Mouse (Mus musculus) right cerebral cortex, postnatal 36 days (tissue): ENCODE data around the gene Ripply1.

ENCODE experiments used
- DNase-seq, 2 experiments: peaks; one replicate each; pipeline ENCODE4 v3.0.0; 2022; ENCODE audit warnings: low spot score in 2 of 2, mixed read lengths in 1 of 2

Gene Ripply1

DNA sequence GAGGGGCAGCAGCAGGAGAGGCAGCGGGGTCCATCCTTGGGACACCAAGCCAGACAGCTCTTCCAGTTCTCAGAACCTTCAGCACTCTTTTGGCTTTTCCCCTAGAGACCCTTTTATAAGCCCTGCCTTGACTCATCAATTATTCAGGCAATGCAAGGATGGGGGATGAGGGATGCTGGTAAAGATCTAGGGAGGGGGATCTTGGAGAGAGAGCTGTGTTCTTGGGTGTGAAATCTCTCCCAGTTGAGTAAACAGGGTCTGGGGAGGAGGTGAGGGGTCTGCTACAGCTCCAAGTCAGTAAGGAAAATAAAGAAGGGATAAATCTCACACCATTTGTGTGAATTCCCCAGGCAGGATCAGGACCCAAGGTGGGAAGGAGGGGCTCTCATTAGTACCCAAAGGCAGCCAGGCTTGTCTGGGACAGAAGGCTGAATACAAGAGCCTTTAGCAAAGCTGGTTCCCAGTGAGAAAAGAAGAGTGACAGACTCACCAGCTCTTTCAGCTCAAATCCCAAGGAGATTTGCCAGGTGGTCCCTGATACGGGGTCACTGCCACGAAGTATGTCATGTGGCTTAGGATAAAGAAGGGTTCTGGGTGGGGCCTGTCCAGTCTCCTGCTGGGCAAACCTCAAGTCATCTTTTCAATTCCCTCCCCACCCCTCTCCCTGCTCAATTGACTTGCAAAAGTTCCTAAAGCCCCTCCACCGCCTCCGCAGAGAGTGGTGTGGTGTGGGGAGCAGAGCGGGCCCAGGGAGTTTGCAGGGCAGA, at the start of gene Ripply1:
TSS of gene Ripply1 (minus strand) at position 76 of the 767 bp plus-strand sequence.
- no peak for DNase-seq

DNA sequence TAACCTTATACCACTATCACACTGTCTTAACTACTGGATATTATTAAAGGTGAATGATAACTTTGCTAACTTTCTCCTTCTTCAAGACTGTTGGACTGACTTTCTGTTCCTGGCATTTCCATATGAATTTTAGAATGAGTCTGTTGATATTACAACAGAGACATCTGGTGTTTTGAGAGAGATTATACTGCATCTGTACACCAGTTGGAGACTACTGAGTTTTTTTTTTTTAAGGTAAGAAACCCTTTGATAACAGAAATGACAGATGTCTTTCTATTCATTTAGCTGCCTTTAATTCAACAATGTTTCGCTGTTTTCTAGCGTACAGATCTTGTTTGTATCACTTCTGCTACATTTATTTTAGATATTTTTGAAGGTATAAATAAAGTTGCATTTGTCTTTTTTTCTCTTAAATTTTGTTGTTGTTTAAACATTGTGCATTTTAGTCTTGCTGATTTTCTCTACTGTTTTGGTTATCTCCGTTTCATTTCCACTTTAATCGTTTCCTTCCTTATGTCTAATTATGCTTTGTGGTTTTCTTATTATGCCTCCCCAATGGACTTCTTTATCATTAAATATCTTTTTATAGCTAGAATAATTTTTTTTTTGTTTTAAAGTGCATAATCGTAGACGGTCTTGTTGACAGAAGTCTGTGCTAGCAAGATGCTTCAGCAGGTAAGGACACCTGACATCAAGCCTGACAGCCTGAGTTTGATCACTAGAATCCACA, 46.4 kb upstream of the Ripply1 start:
- DNase-seq, result no peak

DNA sequence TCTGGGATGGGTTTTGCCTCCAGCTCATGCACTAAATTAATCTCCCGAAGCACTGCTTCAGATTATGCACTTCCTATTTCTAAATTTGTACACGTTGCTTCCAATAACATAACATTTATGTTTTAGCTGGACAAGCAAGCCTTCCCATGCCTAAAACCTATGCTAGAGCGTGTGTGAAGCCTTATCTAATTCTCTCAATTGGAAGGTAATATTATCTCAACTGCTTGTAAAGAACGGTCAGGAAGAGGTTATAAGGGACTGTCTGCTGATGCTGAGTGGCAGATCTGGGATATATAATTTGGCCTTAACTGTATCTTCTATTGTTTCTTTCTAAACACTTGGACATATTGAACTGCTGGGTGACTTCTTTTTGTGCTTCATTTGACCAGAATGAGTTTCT, 44.8 kb upstream of the Ripply1 start:
- no peak for DNase-seq

DNA sequence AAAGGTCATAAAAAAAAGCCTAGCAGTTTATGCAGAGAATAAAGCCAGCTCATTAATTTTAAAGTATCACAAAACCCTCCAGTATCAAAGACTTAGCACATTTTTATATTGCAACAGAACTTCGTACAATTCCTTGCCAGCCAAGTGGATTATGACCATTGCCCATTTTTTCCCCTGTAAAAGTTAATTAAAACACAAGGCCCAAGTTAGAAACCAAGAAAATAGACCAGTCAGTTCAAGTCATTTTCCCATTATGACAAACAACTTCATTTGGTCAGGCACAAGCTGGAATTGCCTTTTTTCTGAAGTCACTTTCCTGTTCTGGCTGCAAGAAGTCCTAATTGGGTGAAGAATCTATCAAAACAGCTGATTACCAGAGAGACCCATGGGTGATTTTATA, 43.2 kb upstream of the Ripply1 start:
- no peak for DNase-seq

DNA sequence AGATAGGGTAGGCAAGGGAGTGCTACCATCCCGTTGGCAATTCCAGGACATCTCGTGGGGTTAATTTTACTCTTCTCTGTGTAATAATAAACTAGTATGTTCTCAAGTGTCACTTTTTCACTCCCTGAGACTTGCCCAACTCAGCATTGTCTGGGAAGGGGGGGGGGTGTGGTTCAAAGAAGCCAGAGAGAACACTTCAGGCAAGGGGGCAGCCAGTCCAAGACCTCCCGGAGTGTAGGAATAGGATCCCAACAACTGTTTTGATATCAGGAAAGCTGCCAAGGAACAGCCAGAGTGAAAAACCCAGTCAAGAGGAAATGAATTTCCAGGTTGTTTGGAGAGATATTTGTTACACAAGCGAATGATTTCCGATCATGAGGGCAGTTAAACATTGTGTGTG, 33.0 kb upstream of the Ripply1 start:
- DNase-seq, result no peak

DNA sequence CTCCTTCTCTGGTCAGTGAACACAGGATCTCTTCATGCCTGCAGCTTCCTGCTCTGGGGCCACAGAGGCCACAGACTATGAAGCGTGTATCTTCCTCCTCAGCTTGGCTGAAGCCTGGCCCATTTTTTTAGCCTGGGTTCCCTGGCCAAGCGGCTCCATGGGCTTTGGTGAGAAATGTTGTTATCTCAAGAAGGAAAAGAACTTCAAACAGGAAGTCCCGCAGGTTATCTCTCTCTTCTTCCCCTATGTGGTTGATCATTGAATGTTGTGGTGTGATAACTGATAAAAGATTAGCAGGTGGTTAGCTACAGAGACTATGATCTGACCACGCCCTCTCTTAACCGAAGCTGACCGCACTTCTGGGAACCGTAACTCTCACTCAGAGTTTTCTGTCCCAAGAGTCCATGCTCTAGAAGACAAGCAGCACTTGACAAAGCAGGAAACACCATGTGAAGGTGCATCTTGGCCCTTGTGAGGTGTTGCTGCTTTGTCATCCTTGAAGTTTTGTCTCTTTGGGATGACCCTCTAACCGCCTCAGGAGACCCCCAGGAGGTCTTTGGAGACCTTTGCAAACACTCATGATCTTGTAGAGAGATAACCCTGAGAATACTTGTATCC, 32.0 kb upstream of the Ripply1 start:
- DNase-seq, result no peak

DNA sequence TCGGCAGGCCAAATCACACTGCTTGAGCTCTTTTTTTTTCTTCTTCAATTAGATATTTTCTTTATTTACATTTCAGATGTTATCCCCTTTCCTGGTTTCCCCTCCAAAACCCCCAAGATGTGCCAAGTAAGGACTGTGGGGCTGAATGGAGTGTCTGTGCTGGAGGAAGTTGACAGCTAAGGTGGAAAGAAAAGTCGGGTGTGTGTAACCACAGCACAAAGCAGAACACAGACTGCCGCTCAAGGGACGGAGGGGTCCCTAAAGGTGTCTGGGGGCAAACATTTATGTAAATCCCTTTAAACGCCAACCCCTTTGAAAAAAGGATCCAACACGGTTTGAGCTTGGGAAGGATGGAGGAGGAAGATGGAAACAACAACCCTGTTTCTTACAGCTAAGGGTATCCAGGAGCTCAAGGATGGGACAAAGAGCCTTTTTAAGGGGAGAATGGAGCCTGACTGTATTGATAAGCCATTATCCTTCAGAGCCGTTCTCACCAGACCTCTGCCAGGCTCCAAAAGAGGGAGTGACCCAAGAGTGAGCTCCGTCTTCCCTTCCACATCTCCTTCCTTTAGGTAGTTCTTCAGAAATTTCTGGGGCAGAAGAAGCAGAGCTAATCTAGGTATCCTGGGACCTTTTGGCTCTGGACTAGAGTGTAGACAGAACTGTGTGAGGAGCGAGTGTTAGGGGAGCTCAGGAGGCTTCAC, 31.3 kb upstream of the Ripply1 start:
- no peak for DNase-seq

DNA sequence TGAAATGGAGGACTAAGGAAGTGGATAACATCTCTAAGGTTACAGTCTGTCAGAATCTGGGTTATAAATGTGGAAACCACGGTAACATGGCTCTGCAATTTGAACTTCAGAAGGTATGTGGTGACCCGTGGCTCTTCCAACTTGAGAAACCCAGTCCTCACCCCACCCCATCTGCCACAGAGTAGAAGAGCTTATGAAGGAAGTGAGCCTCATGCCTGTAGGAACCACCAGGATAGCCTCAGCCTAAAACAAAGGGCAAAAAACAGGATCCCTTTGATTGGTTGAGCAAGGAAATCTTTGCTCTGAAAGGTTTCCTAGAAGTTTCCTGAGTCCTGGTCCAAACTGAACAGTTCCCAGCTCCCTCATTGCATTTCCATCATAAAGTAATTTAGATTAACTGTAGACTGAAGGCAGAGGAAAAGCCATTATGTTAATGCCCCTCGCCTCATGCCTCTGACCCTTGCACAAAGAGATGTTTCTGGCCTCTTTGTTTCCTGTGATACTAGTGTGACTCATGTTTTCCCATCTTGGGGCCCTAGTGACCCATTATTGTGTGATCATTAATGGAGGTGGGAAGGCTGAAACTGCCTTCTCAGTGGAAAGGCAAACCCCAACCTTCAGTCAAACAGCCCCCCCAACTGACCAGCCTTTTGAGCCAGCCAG, 30.6 kb upstream of the Ripply1 start:
- no peak for DNase-seq

DNA sequence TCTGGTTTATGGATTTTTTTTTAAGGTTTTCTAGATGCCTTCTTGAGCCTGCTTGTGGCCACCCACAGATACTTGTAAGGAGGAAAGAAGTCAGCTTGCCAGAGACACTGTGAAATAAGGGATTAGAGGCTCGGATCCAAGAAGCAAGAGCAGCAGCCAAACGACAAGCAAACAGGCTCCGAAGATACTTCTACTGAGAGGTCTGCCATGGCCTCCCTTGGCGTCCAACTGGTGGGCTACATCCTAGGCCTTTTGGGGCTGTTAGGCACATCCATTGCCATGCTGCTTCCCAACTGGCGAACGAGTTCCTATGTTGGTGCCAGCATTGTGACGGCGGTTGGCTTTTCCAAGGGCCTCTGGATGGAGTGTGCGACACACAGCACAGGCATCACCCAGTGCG, 26.3 kb upstream of the Ripply1 start:
- no peak for DNase-seq

DNA sequence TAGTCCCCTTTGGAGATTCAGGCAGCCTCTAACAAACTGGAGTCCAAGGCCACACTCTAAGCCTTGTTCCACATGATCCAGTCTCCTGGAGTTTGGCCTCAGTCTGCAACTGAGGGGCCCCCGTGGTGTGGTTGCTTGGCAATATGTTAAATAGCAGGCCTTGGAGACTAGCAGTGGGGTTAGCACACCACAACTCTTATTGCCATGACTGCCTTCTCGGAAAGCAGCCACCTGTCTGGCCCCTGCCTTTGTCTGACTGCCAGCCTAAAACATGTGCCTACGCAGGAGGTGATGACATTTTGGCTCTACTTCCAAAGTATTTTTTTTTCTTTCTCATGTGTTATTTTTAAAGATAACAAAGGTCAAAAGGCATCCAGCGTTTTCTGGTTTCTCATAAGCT, 25.9 kb upstream of the Ripply1 start:
- DNase-seq, result no peak

DNA sequence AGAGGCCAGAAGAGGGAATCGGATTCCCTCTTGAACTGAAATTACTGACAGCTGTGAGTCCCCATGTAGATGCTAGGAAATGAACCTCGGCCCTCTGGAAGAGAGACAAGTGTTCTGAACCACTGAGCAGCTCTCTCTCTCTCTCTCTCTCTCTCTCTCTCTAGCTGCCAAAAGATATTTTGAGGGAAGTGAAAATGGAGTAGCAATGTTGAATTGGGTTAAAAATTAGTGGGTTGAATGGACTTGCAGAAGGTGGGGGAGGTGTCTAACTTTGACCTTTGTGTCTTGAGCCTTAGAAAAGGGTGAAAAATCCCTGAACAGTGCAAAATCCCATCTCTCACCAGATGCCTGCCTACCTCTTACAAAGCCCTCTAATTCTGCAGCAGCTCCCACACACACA, 25.2 kb upstream of the Ripply1 start:
- DNase-seq, result no peak

DNA sequence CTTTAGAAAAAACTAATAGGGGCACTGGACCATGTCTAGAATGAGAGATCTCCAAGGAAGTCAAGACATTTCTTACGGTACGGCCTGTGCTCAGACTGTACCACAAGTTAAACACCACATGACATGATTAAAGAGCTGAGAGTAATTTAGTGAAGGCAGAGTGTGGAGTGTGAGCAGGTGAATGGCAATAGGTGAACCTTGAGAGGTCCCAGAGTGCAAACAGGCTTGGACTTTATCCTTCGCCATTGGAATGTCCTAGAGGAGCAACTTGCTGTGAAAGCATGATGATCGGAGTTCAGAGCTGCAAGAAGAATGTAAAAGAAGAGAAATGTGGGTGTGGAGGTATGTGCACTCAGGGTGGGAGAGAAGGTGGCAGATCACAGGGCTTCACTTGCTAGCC, 23.8 kb upstream of the Ripply1 start:
- DNase-seq, result no peak

DNA sequence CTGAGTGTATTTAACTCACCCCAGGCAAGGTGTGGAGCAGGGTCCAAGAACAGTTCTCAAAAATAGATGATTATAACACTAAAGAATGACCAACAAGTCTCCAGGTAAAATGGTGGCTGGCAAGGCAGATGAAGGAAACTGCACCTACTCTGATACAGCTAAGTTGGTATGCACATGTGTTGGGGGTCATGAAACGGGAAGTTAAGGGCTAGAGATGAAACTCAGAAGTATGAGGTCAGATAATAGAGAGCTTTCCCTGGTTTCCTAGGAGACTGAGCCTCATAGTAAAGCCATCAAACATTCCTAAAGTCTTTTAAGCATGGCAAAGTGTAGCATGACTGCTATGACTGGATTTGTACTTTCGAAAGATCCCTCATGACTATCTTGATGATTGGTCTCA, 20.9 kb upstream of the Ripply1 start:
- DNase-seq, result no peak

DNA sequence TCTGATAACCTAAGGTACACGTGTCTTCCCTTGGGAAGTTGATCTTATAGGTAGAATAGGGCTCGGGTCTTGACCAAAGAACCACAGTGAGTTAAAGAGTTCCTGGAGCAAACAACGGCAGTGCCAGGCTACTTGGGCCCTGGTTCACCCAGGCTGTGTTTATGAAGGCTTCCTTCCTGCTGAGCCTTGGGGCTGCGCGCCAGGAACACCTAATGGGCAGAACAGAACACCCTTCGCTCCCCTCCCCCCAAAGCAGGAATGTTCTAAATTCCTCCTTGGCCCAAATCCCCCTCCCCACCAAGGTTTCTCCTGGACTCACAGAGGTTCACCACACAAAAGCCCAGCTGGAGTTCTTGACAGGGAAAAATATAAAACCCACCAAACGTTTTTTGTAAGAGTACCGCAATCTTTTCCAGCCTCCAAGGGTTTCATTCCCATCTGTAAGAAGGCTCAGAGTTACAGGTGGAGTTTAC, 18.3 kb upstream of the Ripply1 start, which contains the start of gene Cldn2:
TSS of gene Cldn2 (plus strand) at position 423 of the 473 bp plus-strand sequence.
- DNase-seq, result no peak

DNA sequence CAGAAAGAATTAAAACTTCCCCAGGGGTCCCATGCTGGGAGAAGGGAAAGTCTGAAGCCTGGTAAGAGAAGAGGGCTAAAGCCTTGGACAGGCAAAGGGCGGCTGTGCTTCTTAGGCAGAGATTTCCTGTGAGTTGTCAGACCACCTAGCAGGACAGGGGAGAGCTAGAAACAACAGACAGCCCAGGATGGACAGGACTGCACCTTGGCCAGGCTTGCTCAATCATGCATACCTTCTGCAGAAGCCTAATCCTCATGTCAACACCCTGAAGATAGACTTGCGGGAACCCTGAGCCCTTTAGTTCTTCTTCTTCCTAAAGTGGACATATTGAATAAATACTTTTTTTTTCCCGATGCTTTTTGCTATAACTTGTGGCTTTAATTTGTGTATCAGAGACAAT, 17.8 kb upstream of the Ripply1 start:
- no peak for DNase-seq

DNA sequence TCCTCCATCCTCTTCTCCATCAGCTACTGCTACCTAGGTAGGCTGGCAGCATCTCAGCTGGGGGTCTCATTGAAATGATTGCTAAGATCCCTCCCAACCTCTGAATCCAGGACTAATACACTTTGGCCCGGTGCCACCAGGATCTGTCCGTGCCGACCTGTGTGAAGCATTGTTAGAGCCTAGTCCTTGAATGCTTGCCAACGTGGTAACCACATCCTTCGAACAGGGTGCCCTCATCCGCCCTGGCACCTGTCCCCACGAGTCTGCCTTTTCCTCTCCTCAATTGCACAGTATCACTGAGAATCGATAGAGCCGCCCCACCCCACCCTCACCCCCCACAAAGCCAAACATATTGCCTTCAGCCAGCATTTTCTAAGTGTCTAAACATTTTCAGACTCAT, 15.7 kb upstream of the Ripply1 start:
- DNase-seq, result no peak

DNA sequence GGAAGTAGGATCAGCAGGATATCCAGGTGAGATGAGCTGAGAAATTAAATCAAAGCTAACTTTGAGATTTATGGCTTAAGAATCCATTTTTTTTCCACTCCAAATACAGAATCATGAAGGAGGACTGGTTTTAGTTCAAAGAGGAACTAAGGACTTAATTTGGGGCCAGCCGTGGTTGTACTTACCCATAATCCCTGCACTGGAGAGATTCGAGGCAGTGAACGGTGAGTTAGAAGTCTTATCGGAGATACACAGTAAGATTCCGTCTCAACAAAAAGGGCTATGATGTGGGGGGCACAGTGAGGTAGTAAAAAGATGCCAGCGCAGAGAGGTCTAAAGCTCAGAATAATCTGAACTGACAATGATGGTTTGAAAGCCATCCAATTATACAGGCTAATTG, 13.9 kb upstream of the Ripply1 start:
- DNase-seq, result no peak

DNA sequence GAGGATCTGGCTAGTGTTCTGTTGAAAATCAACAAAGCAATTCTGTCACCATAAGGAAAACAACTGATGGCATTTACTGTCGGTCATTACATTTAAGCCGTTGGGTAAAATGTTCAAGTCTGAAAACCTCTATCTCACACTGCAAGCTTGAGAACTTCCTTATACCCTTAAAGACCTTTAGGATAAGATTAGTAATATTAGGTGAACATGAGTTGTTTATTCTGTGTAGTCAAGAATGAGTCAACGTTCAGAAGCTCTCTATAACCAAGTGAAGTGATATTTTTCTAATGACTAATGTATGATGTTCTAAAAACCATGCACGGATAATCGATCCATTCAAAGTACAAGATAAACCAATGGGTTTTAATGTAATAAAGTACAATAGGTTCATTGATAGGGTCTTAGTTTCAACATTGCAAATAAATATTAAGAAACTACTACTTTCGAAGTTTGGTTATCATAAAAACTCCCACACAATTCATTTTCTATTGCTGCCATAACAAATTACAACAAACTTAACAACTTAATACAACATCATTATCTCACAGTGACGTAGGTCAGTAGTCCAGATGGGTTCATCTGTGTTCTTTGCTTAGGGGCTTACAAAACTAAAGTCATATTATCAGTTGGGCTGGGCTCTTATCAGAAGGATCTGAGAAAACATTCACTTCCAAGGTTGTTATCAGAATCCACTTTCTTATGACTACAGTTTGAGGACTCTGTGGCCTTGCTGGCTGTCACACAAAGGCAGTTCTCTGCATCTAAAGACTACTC, 12.1 kb upstream of the Ripply1 start:
- DNase-seq, result no peak

DNA sequence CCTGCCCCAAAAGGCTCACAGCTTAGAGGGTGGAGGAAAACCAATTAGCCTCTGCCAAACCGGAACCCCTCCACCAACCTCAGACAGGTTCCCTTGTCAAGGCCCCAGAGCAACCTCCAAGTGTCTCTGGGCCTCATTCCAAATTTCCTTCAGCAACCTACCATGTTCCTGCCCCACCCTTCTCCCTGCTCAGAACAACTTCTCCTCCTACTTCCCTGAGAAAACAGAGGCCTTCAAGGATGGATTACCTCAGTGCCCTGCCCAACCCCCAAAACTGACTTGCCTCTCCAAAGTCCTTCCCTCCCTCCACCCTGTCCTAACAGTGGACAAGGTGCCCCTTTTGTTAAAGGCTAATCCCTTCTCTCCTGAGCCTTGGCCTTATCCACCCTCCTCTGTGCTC, 3.6 kb upstream of the Ripply1 start:
- no peak for DNase-seq

DNA sequence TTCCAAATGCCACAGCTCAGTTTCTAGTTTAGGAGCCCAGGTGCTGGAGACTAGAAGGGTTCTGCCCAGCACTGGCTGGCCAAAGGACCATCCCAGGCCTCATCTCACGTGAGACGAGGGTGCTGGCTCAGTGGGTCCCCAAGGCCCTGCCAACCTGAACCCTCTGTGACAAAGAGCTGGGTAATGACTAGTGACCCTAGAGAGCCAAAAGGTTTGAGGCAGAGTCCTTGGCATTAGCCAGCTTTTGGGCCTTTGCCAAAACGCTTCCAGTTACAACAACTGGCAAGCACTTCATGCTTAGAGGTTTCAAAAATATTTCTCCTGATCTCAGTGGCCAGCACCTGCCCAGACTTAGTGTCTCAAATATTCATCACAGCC, 881 bp upstream of the Ripply1 start:
- DNase-seq, result no peak

DNA sequence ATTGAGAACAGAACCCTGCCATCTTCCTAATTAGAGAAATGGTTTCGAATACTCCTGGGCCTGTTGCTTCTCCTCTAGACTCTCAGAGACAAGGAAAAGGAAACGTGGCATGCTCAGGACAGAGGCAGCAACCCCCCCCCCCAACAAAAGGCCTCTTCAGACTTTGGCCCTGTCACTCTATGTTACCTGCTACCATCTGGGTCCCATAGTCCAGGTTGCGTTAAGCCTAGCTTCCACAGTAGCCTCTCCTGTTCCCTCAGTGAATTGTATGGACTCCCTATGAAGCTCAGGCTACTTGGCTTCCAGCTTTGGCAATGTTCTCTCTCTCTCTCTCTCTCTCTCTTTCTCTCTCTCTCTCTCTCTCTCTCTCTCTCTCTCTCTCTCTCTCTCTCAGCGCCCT, 590 bp downstream of the Ripply1 start:
- no peak for DNase-seq
